Mouse (Mus musculus): ENCODE results near the gene Gm31571. TPM values are rescaled to one million over a fixed set of nuclear protein-coding genes. Genes with fewer than 3 reads are reported as not detected.
"Not testable (repeated sequence)": the region's sequence is repeated elsewhere in the genome, so short reads cannot be mapped to it uniquely, and the experiment has no call there.

Gm31571 gene
- polyA plus RNA-seq (2015; fragmentation: Nextera tagmentation; extraction: Ambion mirVana), result not detected in 2 replicates

- H3K9ac ChIP-seq; H3K4me2 ChIP-seq; H3K4me1 ChIP-seq; H3K27ac ChIP-seq; H3K27me3 ChIP-seq; H3K36me3 ChIP-seq; ATAC-seq (ENCODE audit: insufficient number of reproducible peaks, low FRiP score, low TSS enrichment, low read depth); H3K4me3 ChIP-seq; H3K9me3 ChIP-seq: not testable (repeated sequence)
- no CpG with 5 or more reads among the region's 6 CpGs for WGBS
Measured at GRCm38 (mm10) chrY:22051253-22051652, at the start of gene Gm31571. Gene Gm31571, minus strand, starts transcription at chrY:22051353.

Data from limb, embryonic 15.5 days (tissue).